ENCODE assay signal across 25 mouse cellular contexts in genomic region chr10:99221540-99221939, GRCm38 (mm10).
"Had no signal": no experiment of that assay in that cellular context is flagged by ENCODE, and none has a peak within 500 bp of the region (broad histone marks: within the 10 kb centered on the region; RNA-seq: fewer than 3 reads in every experiment).

No protein-coding gene starts in this region.

- DNase-seq: kidney, adult 18-20 months; kidney, adult 9 months; kidney, postnatal 14 days; kidney, postnatal 4 days; layer of hippocampus, postnatal 36 days; left cerebral cortex, postnatal 4 days; liver, postnatal 0 days; lung, embryonic 14.5 days; right cerebral cortex, adult 18-20 months; right cerebral cortex, postnatal 14 days; right cerebral cortex, postnatal 4 days; spleen, adult 18-20 months; thymus, adult 2 months; thymus, postnatal 14 days; thymus, postnatal 4 days had no signal

- H3K27ac ChIP-seq: limb, embryonic 12.5 days; limb, embryonic 15.5 days; liver, embryonic 14.5 days; macrophage; midbrain, embryonic 13.5 days; neural tube, embryonic 13.5 days had no signal

- H3K27me3 ChIP-seq: limb, embryonic 12.5 days; limb, embryonic 15.5 days; midbrain, embryonic 13.5 days; neural tube, embryonic 13.5 days had no signal

- H3K9ac ChIP-seq: limb, embryonic 12.5 days; limb, embryonic 15.5 days; liver, embryonic 14.5 days; liver, postnatal 0 days; lung, embryonic 14.5 days; midbrain, embryonic 13.5 days; neural tube, embryonic 13.5 days had no signal

- H3K9me3 ChIP-seq: limb, embryonic 12.5 days; limb, embryonic 15.5 days; midbrain, embryonic 13.5 days; neural tube, embryonic 13.5 days had no signal

- H3K4me3 ChIP-seq: limb, embryonic 12.5 days; limb, embryonic 15.5 days; midbrain, embryonic 13.5 days; myocyte; neural tube, embryonic 13.5 days had no signal

- H3K4me2 ChIP-seq: limb, embryonic 12.5 days; limb, embryonic 15.5 days; liver, embryonic 11.5 days; lung, embryonic 14.5 days; midbrain, embryonic 13.5 days; neural tube, embryonic 13.5 days had no signal

- H3K4me1 ChIP-seq: limb, embryonic 12.5 days; limb, embryonic 15.5 days; midbrain, embryonic 13.5 days; neural tube, embryonic 13.5 days had no signal

- ATAC-seq: liver, postnatal 0 days; lung, postnatal 0 days; midbrain, embryonic 13.5 days; midbrain, embryonic 16.5 days had no signal

- H3K36me3 ChIP-seq: limb, embryonic 12.5 days; limb, embryonic 15.5 days; midbrain, embryonic 13.5 days; neural tube, embryonic 13.5 days had no signal
